Mouse (Mus musculus): ENCODE results near the gene Mak.

DNA sequence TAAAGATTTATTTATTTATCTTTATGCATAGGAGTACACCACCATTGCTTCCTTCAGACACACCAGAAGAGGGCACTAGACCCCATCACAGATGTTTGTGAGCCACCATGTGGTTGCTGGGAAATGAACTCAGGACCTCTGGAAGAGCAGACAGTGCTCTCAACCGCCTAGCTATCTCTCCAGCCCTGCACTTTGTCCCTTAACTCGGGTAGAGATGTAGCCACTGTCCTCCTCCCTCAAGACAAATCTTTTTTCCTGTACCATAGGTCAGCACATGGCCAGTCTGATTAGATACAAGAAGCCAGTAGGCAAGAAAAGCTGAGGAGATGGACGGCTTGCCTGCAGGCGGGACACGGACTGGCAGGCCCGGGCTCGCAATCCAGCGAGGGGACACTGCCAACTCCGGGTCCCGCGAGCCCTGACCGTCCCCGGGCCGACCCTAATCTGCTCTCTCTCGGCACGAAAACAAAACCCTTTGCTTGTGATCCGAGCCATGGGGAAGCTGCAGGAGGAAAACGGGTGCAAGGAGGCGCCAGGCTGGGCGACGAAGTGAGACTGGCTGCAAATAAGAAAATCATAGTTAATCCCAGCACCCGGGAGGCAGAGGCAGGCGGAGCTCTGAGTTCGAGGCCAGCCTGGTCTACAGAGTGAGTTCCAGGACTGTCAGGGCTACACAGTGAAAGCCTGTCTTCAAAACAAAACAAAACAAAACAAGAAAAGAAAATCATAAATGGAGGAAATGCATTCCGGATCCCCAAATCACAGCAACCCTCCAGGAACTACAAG, 79.2 kb downstream of the Mak start:
- TF ChIP-seq CTCF (IDR thresholded peaks at IDR 0.05; ENCODE audit: control insufficient read depth, insufficient read depth, insufficient read length) (no peak), USF1 (IDR thresholded peaks at IDR 0.05; ENCODE audit: low read depth) (no peak)
